8 mouse cellular contexts compared by ENCODE assay signal in genomic region chr10:30843438-30844190, GRCm38 (mm10). TPM values are rescaled to one million over a fixed set of nuclear protein-coding genes. Genes with fewer than 3 reads are reported as not detected.
DNase-seq lines count a peak whose midpoint lies in the region; ATAC-seq and TF ChIP-seq lines count a peak whose summit lies in the region.

No protein-coding gene starts in this region.

- no peaks in the 10 kb centered on the region for H3K9me3 ChIP-seq in heart, postnatal 0 days (replicated peaks; ENCODE audit: control insufficient read depth, low read length)
- no peaks in the 10 kb centered on the region for H3K9me3 ChIP-seq in midbrain, embryonic 11.5 days (ENCODE audit: control insufficient read depth, low read length)
- no peaks in the 10 kb centered on the region for H3K9me3 ChIP-seq in stomach, embryonic 16.5 days (replicated peaks; ENCODE audit: control insufficient read depth, low read length)

- TF ChIP-seq EP300 in heart, postnatal 0 days (IDR thresholded peaks at IDR 0.05; ENCODE audit: low read depth): no peak

- H3K79me2 ChIP-seq in liver, adult 2 months (ENCODE audit: control insufficient read depth, insufficient read depth, low read length): no peaks in the 10 kb centered on the region

- no peak overlapping the region for H3K9ac ChIP-seq in liver, adult 2 months (ENCODE audit: low read depth, low read length)
- peak overlapping the region; percentile 63 for H3K9ac ChIP-seq in heart, postnatal 0 days (replicated peaks; ENCODE audit: low read depth, low read length)
- peak overlapping the region; percentile 47 for H3K9ac ChIP-seq in midbrain, embryonic 11.5 days (ENCODE audit: low read length)
- peak overlapping the region; percentile 60 for H3K9ac ChIP-seq in stomach, embryonic 16.5 days (ENCODE audit: low read length)

- peak overlapping the region; percentile 55; the same call in 1 of the 2 replicates for H3K4me3 ChIP-seq in liver, adult 2 months (ENCODE audit: insufficient read depth, low read depth, low read length)
- peak overlapping the region; percentile 60 for H3K4me3 ChIP-seq in heart, postnatal 0 days (ENCODE audit: low read depth, low read length)
- H3K4me3 ChIP-seq in midbrain, embryonic 11.5 days (ENCODE audit: low read depth, low read length): peak overlapping the region; percentile 56
- peak overlapping the region; percentile 64 for H3K4me3 ChIP-seq in stomach, embryonic 16.5 days (replicated peaks; ENCODE audit: low read length)
- no peak overlapping the region for H3K4me3 ChIP-seq in thymus, adult 2 months (ENCODE audit: control insufficient read depth, insufficient read depth, low read length)

- H3K36me3 ChIP-seq in liver, adult 2 months (ENCODE audit: control insufficient read depth, insufficient read depth, low read length): no peaks in the 10 kb centered on the region
- H3K36me3 ChIP-seq in heart, postnatal 0 days (replicated peaks; ENCODE audit: control insufficient read depth, insufficient read depth, low read length): peaks cover 4% of the 10 kb centered on the region; the same call in 1 of the 2 replicates
- no peaks in the 10 kb centered on the region for H3K36me3 ChIP-seq in midbrain, embryonic 11.5 days (ENCODE audit: control insufficient read depth, insufficient read depth, low read length)
- H3K36me3 ChIP-seq in stomach, embryonic 16.5 days (ENCODE audit: control insufficient read depth, insufficient read depth, low read length): no peaks in the 10 kb centered on the region
- no peaks in the 10 kb centered on the region for H3K36me3 ChIP-seq in thymus, adult 2 months (ENCODE audit: control insufficient read depth, insufficient read depth, low read length)

- DNase-seq in liver, adult 2 months (ENCODE audit: extremely low read depth, low read depth, low spot score): no peak
- no peak for DNase-seq in liver
- DNase-seq in heart, postnatal 0 days (ENCODE audit: low spot score): peak; percentile 27
- DNase-seq in kidney, postnatal 4 days: peak; percentile 64 to 70
- DNase-seq in midbrain, embryonic 11.5 days (ENCODE audit: low spot score, missing footprints): peak; percentile 94
- no peak for DNase-seq in thymus, adult 2 months

- 4% methylated on average over 21 of the region's 21 CpGs for WGBS in liver, adult 2 months
- WGBS in heart, postnatal 0 days: under 1% methylated on average over 21 of the region's 21 CpGs
- WGBS in midbrain, embryonic 11.5 days: under 1% methylated on average over 21 of the region's 21 CpGs
- under 1% methylated on average over 21 of the region's 21 CpGs for WGBS in stomach, embryonic 16.5 days
- 3% methylated on average over 21 of the region's 21 CpGs for WGBS in thymus, adult 2 months

- peak overlapping the region; percentile 65 for H3K4me2 ChIP-seq in heart, postnatal 0 days (ENCODE audit: low read depth, low read length)
- peak overlapping the region; percentile 74 for H3K4me2 ChIP-seq in midbrain, embryonic 11.5 days
- H3K4me2 ChIP-seq in stomach, embryonic 16.5 days (ENCODE audit: low read depth, low read length): peak overlapping the region; percentile 94

- no peak for TF ChIP-seq POLR2A in liver, adult 2 months (IDR thresholded peaks at IDR 0.05; ENCODE audit: extremely low read depth, insufficient read depth, low read length)
- TF ChIP-seq POLR2A in thymus, adult 2 months (IDR thresholded peaks at IDR 0.05; ENCODE audit: control insufficient read depth, extremely low read depth, insufficient read depth, low read length, poor library complexity): no peak

- peaks cover 24% of the 10 kb centered on the region for H3K27me3 ChIP-seq in liver, adult 2 months (ENCODE audit: control insufficient read depth, insufficient read depth, low read length)
- H3K27me3 ChIP-seq in heart, postnatal 0 days (ENCODE audit: control insufficient read depth, insufficient read depth, low read length): no peaks in the 10 kb centered on the region
- H3K27me3 ChIP-seq in midbrain, embryonic 11.5 days (ENCODE audit: control insufficient read depth, insufficient read depth, low read length): peaks cover 43% of the 10 kb centered on the region
- peaks cover 24% of the 10 kb centered on the region for H3K27me3 ChIP-seq in stomach, embryonic 16.5 days (ENCODE audit: control insufficient read depth, insufficient read depth, low read length)
- H3K27me3 ChIP-seq in thymus, adult 2 months (ENCODE audit: control insufficient read depth, insufficient read depth, low read length): peaks cover 5% of the 10 kb centered on the region; the same call in 1 of the 2 replicates

- no peak for TF ChIP-seq CTCF in liver, adult 2 months (IDR thresholded peaks at IDR 0.05; ENCODE audit: low read depth, low read length)
- no peak for TF ChIP-seq CTCF in heart, postnatal 0 days (IDR thresholded peaks at IDR 0.05; ENCODE audit: low read depth)
- TF ChIP-seq CTCF in thymus, adult 2 months (IDR thresholded peaks at IDR 0.05; ENCODE audit: borderline replicate concordance, control insufficient read depth, extremely low read depth, insufficient read depth, low read length, poor library complexity): no peak

- no peak overlapping the region for H3K27ac ChIP-seq in liver, adult 2 months (replicated peaks; ENCODE audit: insufficient read depth, low read depth, low read length)
- H3K27ac ChIP-seq in heart, postnatal 0 days (ENCODE audit: low read depth): peak overlapping the region; percentile 93
- no peak overlapping the region for H3K27ac ChIP-seq in midbrain, embryonic 11.5 days (ENCODE audit: low read depth, low read length)
- H3K27ac ChIP-seq in stomach, embryonic 16.5 days (ENCODE audit: low read length): peak overlapping the region; percentile 21
- H3K27ac ChIP-seq in thymus, adult 2 months (ENCODE audit: control insufficient read depth, insufficient read depth, low read length): no peak overlapping the region

- peak; percentile 26; the same call in 1 of the 2 replicates for ATAC-seq in common myeloid progenitor, adult 5-6 weeks (replicated peaks; ENCODE audit: low read depth, poor library complexity, severe bottlenecking)
- ATAC-seq in heart, postnatal 0 days (ENCODE audit: insufficient read depth, low read depth): no peak
- ATAC-seq in midbrain, embryonic 11.5 days (ENCODE audit: low FRiP score): no peak
- no peak for ATAC-seq in stomach, embryonic 16.5 days (ENCODE audit: insufficient read depth, low FRiP score)

- H3K4me1 ChIP-seq in liver, adult 2 months (ENCODE audit: control insufficient read depth, insufficient read depth, low read length): peaks cover 10% of the 10 kb centered on the region
- H3K4me1 ChIP-seq in heart, postnatal 0 days (ENCODE audit: control insufficient read depth, insufficient read depth): peaks cover 14% of the 10 kb centered on the region
- peaks cover 14% of the 10 kb centered on the region for H3K4me1 ChIP-seq in midbrain, embryonic 11.5 days (ENCODE audit: control insufficient read depth, insufficient read depth, low read length)
- H3K4me1 ChIP-seq in stomach, embryonic 16.5 days (ENCODE audit: control insufficient read depth, insufficient read depth, low read length): peaks cover 19% of the 10 kb centered on the region
- peaks cover 10% of the 10 kb centered on the region for H3K4me1 ChIP-seq in thymus, adult 2 months (replicated peaks; ENCODE audit: control insufficient read depth, insufficient read depth, low read length)

RNA-seq across cellular contexts. Expression of gene Hey2, which starts 1.0 kb away (rescaled TPM):
- total RNA-seq in liver, adult 2 months (2014; rRNA removed): 0.18 and 0.40 TPM in 2 replicates
- polyA plus RNA-seq in liver, adult 2 months (2012; rRNA removed): 0.38 and 0.40 TPM in 2 replicates
- not detected in 2 replicates for total RNA-seq in common myeloid progenitor, adult 5-6 weeks (2017)
- 69.7 and 73.9 TPM in 2 replicates for total RNA-seq in heart, postnatal 0 days (2014; rRNA removed; ENCODE audit: low replicate concordance)
- 23.7 and 25.6 TPM in 2 replicates for polyA plus RNA-seq in heart, postnatal 0 days (2015; fragmentation: Nextera tagmentation; extraction: Ambion mirVana)
- 2.8 and 4.0 TPM in 2 replicates for polyA plus RNA-seq in midbrain, embryonic 11.5 days (2014; fragmentation: Nextera tagmentation; extraction: Ambion mirVana)
- 4.7 and 5.6 TPM in 2 replicates for polyA plus RNA-seq in stomach, embryonic 16.5 days (2015; fragmentation: Nextera tagmentation; extraction: Ambion mirVana)
- polyA plus RNA-seq in thymus, adult 2 months (2012; rRNA removed): 3.6 and 4.9 TPM in 2 replicates

RNA-seq across cellular contexts. Expression of gene Ncoa7, which starts 40.5 kb away (rescaled TPM):
- 1.5 and 2.1 TPM in 2 replicates for total RNA-seq in liver, adult 2 months (2014; rRNA removed)
- 0.27 and 0.32 TPM in 2 replicates for polyA plus RNA-seq in liver, adult 2 months (2012; rRNA removed)
- 28.8 and 45.0 TPM in 2 replicates for total RNA-seq in common myeloid progenitor, adult 5-6 weeks (2017)
- total RNA-seq in heart, postnatal 0 days (2014; rRNA removed; ENCODE audit: low replicate concordance): 1.3 and 9.2 TPM in 2 replicates
- 5.4 and 6.5 TPM in 2 replicates for polyA plus RNA-seq in heart, postnatal 0 days (2015; fragmentation: Nextera tagmentation; extraction: Ambion mirVana)
- polyA plus RNA-seq in midbrain, embryonic 11.5 days (2014; fragmentation: Nextera tagmentation; extraction: Ambion mirVana): 6.4 and 7.3 TPM in 2 replicates
- 9.6 and 11.9 TPM in 2 replicates for polyA plus RNA-seq in stomach, embryonic 16.5 days (2015; fragmentation: Nextera tagmentation; extraction: Ambion mirVana)
- polyA plus RNA-seq in thymus, adult 2 months (2012; rRNA removed): 7.0 and 7.7 TPM in 2 replicates

Comparison
In these comparisons a context has a peak if more than half of its experiments do, and no peak if none do; other contexts are left out.
1. DNase-seq: peak in heart, postnatal 0 days (single experiment), kidney, postnatal 4 days (2 of 2) and midbrain, embryonic 11.5 days (single experiment); none in liver, adult 2 months (single experiment), liver (single experiment) and thymus, adult 2 months (single experiment).
2. H3K27ac ChIP-seq: peak in heart, postnatal 0 days (single experiment) and stomach, embryonic 16.5 days (single experiment); none in liver, adult 2 months (single experiment), midbrain, embryonic 11.5 days (single experiment) and thymus, adult 2 months (single experiment).
3. Peak in every context shown above with its lines, with median percentiles within 50 percentile points of each other: H3K4me2 ChIP-seq.